21 mouse cellular contexts compared by ENCODE assay signal in genomic region chr16:7076707-7077106, GRCm38 (mm10).
"Had no signal": no experiment of that assay in that cellular context is flagged by ENCODE, and none has a peak within 500 bp of the region (broad histone marks: within the 10 kb centered on the region; RNA-seq: fewer than 3 reads in every experiment).

No protein-coding gene starts in this region.

- H3K4me3 ChIP-seq: heart, embryonic 13.5 days; heart, embryonic 15.5 days; hindbrain, embryonic 10.5 days; hindbrain, embryonic 12.5 days; intestine, embryonic 15.5 days; layer of hippocampus, adult 2 months; left cerebral cortex, adult 2 months; limb, embryonic 10.5 days; limb, embryonic 12.5 days; liver, embryonic 13.5 days; liver, embryonic 15.5 days had no signal

- H3K9me3 ChIP-seq: heart, embryonic 13.5 days; heart, embryonic 15.5 days; hindbrain, embryonic 10.5 days; hindbrain, embryonic 12.5 days; intestine, embryonic 15.5 days; limb, embryonic 10.5 days; limb, embryonic 12.5 days; liver, embryonic 13.5 days; liver, embryonic 15.5 days had no signal

- DNase-seq: gastrocnemius, postnatal 25 days; heart, postnatal 14 days; heart, postnatal 4 days; kidney, adult 18-20 months; kidney, adult 8-10 months; kidney, postnatal 10 days; kidney, postnatal 25 days; kidney, postnatal 4 days; liver; liver, embryonic 13.5 days had no signal

- H3K27ac ChIP-seq: heart, embryonic 13.5 days; heart, embryonic 15.5 days; hindbrain, embryonic 10.5 days; hindbrain, embryonic 12.5 days; hindbrain, embryonic 14.5 days; intestine, embryonic 15.5 days; left cerebral cortex, adult 2 months; limb, embryonic 10.5 days; limb, embryonic 12.5 days; liver, embryonic 13.5 days; liver, embryonic 15.5 days had no signal

- H3K27me3 ChIP-seq: heart, embryonic 13.5 days; heart, embryonic 15.5 days; hindbrain, embryonic 12.5 days; intestine, embryonic 15.5 days; limb, embryonic 12.5 days; liver, embryonic 13.5 days; liver, embryonic 15.5 days had no signal

- H3K36me3 ChIP-seq: heart, embryonic 13.5 days; heart, embryonic 15.5 days; hindbrain, embryonic 10.5 days; hindbrain, embryonic 12.5 days; intestine, embryonic 15.5 days; limb, embryonic 10.5 days; limb, embryonic 12.5 days; liver, embryonic 13.5 days; liver, embryonic 15.5 days had no signal

- H3K9ac ChIP-seq: heart, embryonic 13.5 days; heart, embryonic 15.5 days; hindbrain, embryonic 12.5 days; hindbrain, embryonic 14.5 days; intestine, embryonic 15.5 days; limb, embryonic 12.5 days; liver, embryonic 13.5 days; liver, embryonic 15.5 days had no signal

- H3K4me1 ChIP-seq: heart, embryonic 13.5 days; intestine, embryonic 15.5 days; limb, embryonic 10.5 days; limb, embryonic 12.5 days; liver, embryonic 13.5 days; liver, embryonic 15.5 days had no signal
